ENCODE assay signal across 8 mouse cellular contexts in the genomic region with DNA sequence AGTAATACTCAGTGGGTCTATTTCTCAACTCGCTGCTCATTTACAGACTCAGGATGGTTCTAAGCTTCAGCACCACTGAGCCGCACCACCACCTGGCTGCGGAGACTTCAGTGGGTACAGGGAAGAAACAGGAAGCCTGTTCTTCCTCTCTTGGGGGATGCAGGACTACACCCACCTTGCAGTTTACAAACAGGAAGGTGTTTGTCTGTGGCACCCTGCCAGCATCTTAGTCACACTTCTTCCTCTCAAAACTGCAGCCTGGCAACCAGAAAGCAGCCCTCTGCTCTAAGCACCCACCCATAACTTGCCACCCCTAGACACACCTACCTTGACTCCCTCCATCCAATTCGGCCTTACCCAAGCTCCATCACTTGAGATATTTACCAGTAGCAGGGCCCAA. TPM values are rescaled to one million over a fixed set of nuclear protein-coding genes. Genes with fewer than 3 reads are reported as not detected.
DNase-seq lines count a peak whose midpoint lies in the region; ATAC-seq and TF ChIP-seq lines count a peak whose summit lies in the region.

No protein-coding gene starts in this region.

- no peak for TF ChIP-seq CTCF in lung, embryonic 14.5 days (IDR thresholded peaks at IDR 0.05; ENCODE audit: low read depth)

- 83% methylated on average over 4 of the region's 4 CpGs for WGBS in heart, embryonic 11.5 days (ENCODE audit: insufficient replicate concordance)
- 79% methylated on average over 4 of the region's 4 CpGs for WGBS in lung, embryonic 14.5 days

- H3K27ac ChIP-seq in heart, embryonic 11.5 days (ENCODE audit: low read depth, low read length) = no peak overlapping the region
- H3K27ac ChIP-seq in lung, embryonic 14.5 days (ENCODE audit: low read depth) = no peak overlapping the region

- H3K9ac ChIP-seq in heart, embryonic 11.5 days (ENCODE audit: low read depth, low read length) = no peak overlapping the region
- no peak overlapping the region for H3K9ac ChIP-seq in lung, embryonic 14.5 days

- no peaks in the 10 kb centered on the region for H3K27me3 ChIP-seq in heart, embryonic 11.5 days (ENCODE audit: control insufficient read depth, insufficient read depth, low read length)
- H3K27me3 ChIP-seq in lung, embryonic 14.5 days (ENCODE audit: insufficient read depth, low read length) = no peaks in the 10 kb centered on the region

- H3K9me3 ChIP-seq in heart, embryonic 11.5 days (replicated peaks; ENCODE audit: control insufficient read depth, low read length) = no peaks in the 10 kb centered on the region
- no peaks in the 10 kb centered on the region for H3K9me3 ChIP-seq in lung, embryonic 14.5 days (ENCODE audit: low read depth, low read length)

- no peak for ATAC-seq in heart, embryonic 11.5 days (replicated peaks; ENCODE audit: insufficient number of reproducible peaks, low FRiP score, low TSS enrichment)
- ATAC-seq in lung, embryonic 14.5 days (ENCODE audit: insufficient read depth) = peak; percentile 14; the same call in 1 of the 2 replicates

- no peaks in the 10 kb centered on the region for H3K36me3 ChIP-seq in heart, embryonic 11.5 days (ENCODE audit: control insufficient read depth, insufficient read depth, low read length)
- H3K36me3 ChIP-seq in lung, embryonic 14.5 days (ENCODE audit: insufficient read depth) = no peaks in the 10 kb centered on the region

- H3K4me3 ChIP-seq in heart, embryonic 11.5 days (ENCODE audit: low read depth, low read length) = no peak overlapping the region
- H3K4me3 ChIP-seq in lung, embryonic 14.5 days (ENCODE audit: low read depth, low read length) = no peak overlapping the region

- no peaks in the 10 kb centered on the region for H3K4me1 ChIP-seq in heart, embryonic 11.5 days (ENCODE audit: control insufficient read depth, insufficient read depth, low read length)
- H3K4me1 ChIP-seq in lung, embryonic 14.5 days (ENCODE audit: insufficient read depth) = no peaks in the 10 kb centered on the region

- H3K4me2 ChIP-seq in heart, embryonic 11.5 days = no peak overlapping the region
- H3K4me2 ChIP-seq in lung, embryonic 14.5 days = no peak overlapping the region

- DNase-seq in heart, adult 18-20 months = peak; percentile 62 to 81
- DNase-seq in MEL-GATA-1-ER (ENCODE audit: extremely low read depth, low read depth) = peak; percentile 47
- DNase-seq in heart, adult 8-10 months (ENCODE audit: low spot score) = peak; percentile 73
- DNase-seq in lung, embryonic 14.5 days = peak; percentile 52
- DNase-seq in spleen, postnatal 36 days (ENCODE audit: low spot score in 2 of 2) = peak; percentile 69 to 72
- DNase-seq in cerebellum, adult 9-10 months = no peak
- no peak for DNase-seq in ovary, postnatal 36 days (ENCODE audit: low spot score)

RNA-seq across cellular contexts. Expression of a gene that starts 55.1 kb away (rescaled TPM):
- total RNA-seq in heart, adult 18-20 months (2021) = 1 to 10 TPM; 7.9 TPM
- 81.2 and 86.9 TPM in 2 replicates for polyA plus RNA-seq in heart, embryonic 11.5 days (2014; fragmentation: Nextera tagmentation; extraction: Ambion mirVana)
- 1 to 10 TPM; 5.1 to 9.7 (median 7.5) TPM for total RNA-seq in heart, adult 8-10 months (2022)
- 76.5 and 93.3 TPM in 2 replicates for polyA plus RNA-seq in lung, embryonic 14.5 days (2014; fragmentation: Nextera tagmentation; extraction: Ambion mirVana)

Comparison
In these comparisons a context has a peak if more than half of its experiments do, and no peak if none do; other contexts are left out.
1. DNase-seq: peak in heart, adult 18-20 months (2 of 2), MEL-GATA-1-ER (single experiment), heart, adult 8-10 months (single experiment), lung, embryonic 14.5 days (single experiment) and spleen, postnatal 36 days (2 of 2); none in cerebellum, adult 9-10 months (single experiment) and ovary, postnatal 36 days (single experiment).